Mouse (Mus musculus) right cerebral cortex, adult 2 months (tissue): ENCODE measurements around the gene Snapc4.

Source experiments
- DNase-seq, 2 experiments: peaks; one replicate each; pipeline ENCODE4 v3.0.0; 2021 to 2022; ENCODE audit warnings: low spot score in 2 of 2

The Snapc4 gene

GRCm38 (mm10) chr2:26380131-26380771 is at the start of gene Snapc4:
Gene Snapc4 (minus strand): TSS chr2:26380653.
- peak; percentile 87 to 90 for DNase-seq

- DNase-seq: no peak
Measured at GRCm38 (mm10) chr2:26429851-26430250, 49.4 kb upstream of the Snapc4 start.

GRCm38 (mm10) chr2:26424541-26424940 is 44.1 kb upstream of the Snapc4 start:
- DNase-seq: no peak

GRCm38 (mm10) chr2:26423086-26423485 is 42.6 kb upstream of the Snapc4 start:
- no peak for DNase-seq

- no peak for DNase-seq
Measured at GRCm38 (mm10) chr2:26421969-26422368, 41.5 kb upstream of the Snapc4 start.

- no peak for DNase-seq
Measured at GRCm38 (mm10) chr2:26418120-26418519, 37.7 kb upstream of the Snapc4 start.

- no peak for DNase-seq
Measured at GRCm38 (mm10) chr2:26417066-26417465, 36.6 kb upstream of the Snapc4 start.

- DNase-seq: no peak
Measured at GRCm38 (mm10) chr2:26410931-26411411, 30.5 kb upstream of the Snapc4 start.

GRCm38 (mm10) chr2:26410091-26410490 is 29.6 kb upstream of the Snapc4 start:
- DNase-seq: no peak

- no peak for DNase-seq
Measured at GRCm38 (mm10) chr2:26409362-26409761, 28.9 kb upstream of the Snapc4 start.

- peak; percentile 97 to 98 for DNase-seq
Measured at GRCm38 (mm10) chr2:26408515-26409356, 28.3 kb upstream of the Snapc4 start, which contains the start of gene Inpp5e. Gene Inpp5e (minus strand): TSS chr2:26409203.

GRCm38 (mm10) chr2:26403306-26403705 is 22.9 kb upstream of the Snapc4 start:
- no peak for DNase-seq

- DNase-seq: no peak
Measured at GRCm38 (mm10) chr2:26402265-26402664, 21.8 kb upstream of the Snapc4 start.

GRCm38 (mm10) chr2:26401023-26401422 is 20.6 kb upstream of the Snapc4 start:
- DNase-seq: no peak

GRCm38 (mm10) chr2:26400296-26400695 is 19.8 kb upstream of the Snapc4 start:
- DNase-seq: no peak

GRCm38 (mm10) chr2:26399647-26400046 is 19.2 kb upstream of the Snapc4 start:
- no peak for DNase-seq

GRCm38 (mm10) chr2:26398978-26399377 is 18.5 kb upstream of the Snapc4 start:
- no peak for DNase-seq

GRCm38 (mm10) chr2:26391617-26392016 is 11.2 kb upstream of the Snapc4 start:
- no peak for DNase-seq

- no peak for DNase-seq
Measured at GRCm38 (mm10) chr2:26390954-26391353, 10.5 kb upstream of the Snapc4 start.

- DNase-seq: peak; percentile 81 to 85
Measured at GRCm38 (mm10) chr2:26389154-26389690, 8.8 kb upstream of the Snapc4 start, which contains the start of the genes Entr1 and Pmpca. Gene Entr1 (minus strand): TSS chr2:26389316. Gene Pmpca (plus strand): TSS chr2:26389339.

- peak in 1 of 2 experiments; percentile 33 for DNase-seq
Measured at GRCm38 (mm10) chr2:26388682-26389153, 8.3 kb upstream of the Snapc4 start.

GRCm38 (mm10) chr2:26387713-26388112 is 7.3 kb upstream of the Snapc4 start:
- no peak for DNase-seq
